Mouse (Mus musculus) left cerebral cortex, adult 9 months (tissue): ENCODE measurements around the gene Srgap1.

Experiments used
- DNase-seq, 2 experiments: peaks; one replicate each; pipeline ENCODE4 v3.0.0; 2022; ENCODE audit warnings: low spot score in 2 of 2

Gene Srgap1

DNA sequence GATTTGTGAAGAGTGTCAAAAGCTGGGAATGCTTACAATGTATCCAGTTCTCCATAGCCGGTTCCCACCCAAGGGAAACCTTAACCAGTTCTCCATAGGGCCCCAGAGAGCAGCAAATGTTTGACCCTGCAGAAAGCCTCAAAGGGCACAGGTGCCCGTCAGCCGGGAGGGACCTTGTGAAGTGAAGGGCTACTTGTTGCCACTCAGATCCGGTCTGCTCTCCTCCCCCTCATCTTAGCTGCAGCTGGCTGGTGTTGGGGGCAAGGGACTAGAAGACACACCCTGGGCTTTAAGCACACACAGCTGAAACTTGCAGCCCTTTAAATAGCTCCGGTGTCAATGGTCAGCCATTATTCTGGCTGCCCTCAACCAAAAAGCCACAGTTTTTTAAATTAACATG, 30.1 kb downstream of the Srgap1 start:
- no peak for DNase-seq

DNA sequence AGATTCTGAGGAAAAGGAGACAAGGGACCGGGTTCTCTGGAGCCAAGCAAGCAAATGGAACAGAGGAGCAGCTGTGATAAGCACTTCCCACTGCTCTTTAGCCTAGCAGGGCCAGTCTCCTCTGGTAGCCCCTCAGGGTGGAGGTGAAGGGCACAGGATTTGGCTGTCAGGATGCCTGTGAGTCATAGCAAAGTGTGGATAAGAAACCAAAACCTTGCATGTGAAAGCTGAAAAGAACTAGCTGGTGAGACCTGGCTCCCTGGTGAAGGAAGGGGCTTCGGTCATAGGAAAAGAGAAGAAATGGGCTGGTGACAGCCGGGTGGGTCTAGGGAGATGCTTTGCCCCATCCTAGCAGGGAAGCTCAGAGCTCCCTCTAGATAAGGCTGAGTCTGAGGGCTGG, 30.5 kb downstream of the Srgap1 start:
- no peak for DNase-seq

DNA sequence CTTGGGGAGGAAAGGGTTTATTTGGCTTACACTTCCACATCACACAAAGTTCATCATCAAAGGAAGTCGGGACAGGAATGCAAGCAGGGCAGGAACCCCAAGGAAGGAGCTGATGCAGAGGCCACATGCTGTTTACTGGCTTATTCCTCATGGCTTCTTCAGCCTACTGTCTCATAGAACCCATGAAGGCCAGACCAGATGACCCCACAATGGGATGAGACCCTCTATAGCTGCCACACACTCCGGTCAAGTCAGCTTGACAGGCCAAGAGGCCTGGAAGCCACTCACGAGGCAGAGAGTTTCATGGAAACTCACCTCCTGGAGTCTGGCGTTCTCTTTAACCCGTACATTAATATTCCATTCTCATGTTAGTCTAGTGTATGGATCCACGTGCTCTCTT, 34.8 kb downstream of the Srgap1 start:
- no peak for DNase-seq

DNA sequence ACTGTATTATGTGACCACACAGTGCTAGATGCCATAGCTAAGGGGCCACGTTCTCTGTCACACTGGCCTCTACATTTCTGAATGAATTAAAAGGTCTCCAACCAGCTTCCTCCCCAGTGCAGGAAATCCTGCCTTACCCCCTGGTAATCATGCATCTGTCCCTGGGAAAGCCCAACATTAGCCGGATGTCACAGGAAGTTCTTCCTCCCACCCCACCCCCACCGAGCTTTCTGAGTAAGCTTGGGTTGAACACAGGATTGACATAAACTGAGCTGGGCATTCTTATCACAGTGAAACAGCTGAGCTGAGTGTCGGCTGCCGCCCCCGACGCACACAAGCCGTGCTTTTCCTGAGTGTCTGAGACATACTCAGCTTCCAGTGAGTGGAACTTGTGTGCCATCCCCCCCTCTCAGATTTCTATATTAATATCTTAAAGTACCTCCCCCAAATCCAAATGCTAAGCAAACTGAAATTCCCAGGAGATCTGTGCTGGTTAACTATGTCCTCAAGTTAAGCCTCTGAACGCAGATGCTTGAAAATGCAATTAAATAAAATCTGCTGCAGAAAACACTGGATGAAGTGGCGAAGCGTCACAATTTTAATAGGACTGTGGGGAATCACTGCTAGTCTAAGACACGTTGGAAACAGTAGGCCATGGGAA, 38.3 kb downstream of the Srgap1 start:
- no peak for DNase-seq

DNA sequence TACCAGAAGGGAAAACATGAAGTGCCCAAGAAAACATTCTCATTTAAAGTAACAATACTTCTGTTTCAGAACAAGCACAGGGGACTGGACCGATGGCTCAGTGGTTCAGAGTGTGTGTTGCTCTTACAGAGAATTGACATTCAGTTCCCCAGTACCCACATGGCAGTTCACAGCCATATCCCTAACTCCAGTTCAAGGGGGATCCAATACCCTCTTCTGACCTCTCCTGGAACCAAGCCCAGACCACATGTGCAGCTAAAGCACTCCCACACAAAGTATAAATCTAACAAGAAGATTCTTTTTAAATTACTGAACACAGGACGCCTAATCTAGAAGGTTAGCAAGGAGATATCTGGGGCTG, 38.8 kb downstream of the Srgap1 start:
- no peak for DNase-seq

DNA sequence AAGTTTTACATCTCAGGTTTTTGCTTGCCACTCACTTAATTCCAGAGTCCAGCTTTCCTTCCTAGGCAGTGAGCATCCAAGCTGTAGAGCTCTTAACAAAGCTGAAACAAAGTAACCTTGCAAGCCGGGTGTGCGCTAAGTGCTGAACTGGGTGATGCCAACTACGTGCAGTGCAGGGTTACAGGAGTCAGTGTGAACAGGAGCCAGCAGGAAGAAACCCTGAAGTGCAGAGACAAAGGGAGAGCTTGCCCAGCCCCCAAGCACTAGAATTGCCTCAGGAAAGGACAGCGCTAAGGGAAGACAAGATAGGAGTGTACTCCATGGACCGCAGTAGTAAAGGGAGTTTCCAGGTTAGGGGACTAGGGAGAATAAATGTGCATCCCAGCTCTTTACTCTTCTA, 40.5 kb downstream of the Srgap1 start:
- DNase-seq = no peak

DNA sequence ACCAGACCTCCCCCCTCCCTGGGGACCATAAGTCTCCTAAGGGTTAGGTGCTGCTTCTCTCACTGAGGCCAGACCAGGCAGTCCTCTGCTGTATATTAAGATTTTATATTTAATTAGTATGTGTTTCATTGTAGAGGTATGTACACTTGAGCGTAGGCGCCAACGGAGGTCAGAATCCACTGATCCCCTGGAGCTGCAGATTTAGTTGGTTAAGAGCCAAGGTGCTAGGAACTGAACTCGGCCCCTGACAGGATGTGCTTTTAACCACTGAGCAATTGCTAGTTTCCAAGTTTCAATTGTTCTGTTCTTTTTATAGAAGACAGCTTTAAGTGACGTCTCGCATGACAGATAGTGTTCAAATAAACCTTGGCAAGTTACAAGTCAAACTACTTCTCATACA, 41.0 kb downstream of the Srgap1 start:
- no peak for DNase-seq

DNA sequence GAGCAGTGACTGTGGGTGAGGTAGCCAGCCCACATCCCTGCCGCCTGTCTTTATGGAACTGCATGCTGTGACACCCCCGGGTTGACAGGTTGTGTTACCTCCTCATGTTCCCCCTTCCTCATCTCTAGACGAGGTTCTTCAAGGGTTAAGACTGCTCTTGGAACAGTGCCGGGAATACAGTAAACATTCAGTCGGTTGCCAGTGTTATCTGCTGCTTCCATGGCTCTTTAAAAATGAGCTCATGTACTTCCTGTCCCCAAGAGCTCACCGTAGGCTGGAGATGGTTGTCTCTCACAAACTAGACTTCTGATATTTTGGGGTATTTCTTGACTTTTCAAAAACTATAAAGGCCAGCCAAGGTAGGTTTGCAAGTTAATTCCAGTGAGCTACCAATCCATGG, 41.6 kb downstream of the Srgap1 start:
- DNase-seq = no peak

DNA sequence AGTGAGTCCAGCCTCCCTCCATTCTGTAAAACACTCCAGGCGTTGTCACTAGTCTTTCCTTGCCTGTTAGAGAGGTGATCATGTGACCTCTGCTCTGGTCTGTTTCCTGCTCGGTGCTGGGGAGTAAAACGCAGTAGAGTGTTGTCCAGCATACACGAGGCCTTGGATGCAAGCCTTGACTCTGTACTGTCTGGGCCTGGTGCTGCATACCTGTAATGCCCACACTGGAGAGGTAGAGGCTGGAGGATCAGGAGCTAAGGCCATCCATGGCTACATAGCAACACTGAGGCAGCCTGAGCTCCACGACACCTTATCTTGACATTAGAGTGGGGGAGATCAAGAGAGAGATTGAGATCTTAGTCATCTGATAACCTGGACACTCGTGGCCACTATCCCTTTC, 44.2 kb downstream of the Srgap1 start:
- DNase-seq = no peak

DNA sequence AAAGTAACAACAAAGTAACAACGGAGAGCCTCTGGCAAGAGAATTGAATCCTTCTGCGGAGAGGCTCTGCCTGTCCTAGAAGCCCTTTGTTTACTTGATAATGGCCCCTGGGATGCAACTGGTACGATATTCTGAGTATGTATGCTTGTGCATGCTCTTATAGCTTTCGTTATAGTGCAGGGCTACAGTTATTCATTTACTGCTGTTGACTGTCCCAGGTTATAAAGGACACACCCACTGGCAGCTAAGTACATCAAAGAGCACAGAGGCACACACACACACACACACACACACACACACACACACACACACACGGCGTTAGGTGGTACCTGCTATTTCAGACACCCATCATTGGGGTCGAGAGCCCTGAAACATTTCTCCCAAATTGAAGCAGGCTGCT, 48.3 kb downstream of the Srgap1 start:
- no peak for DNase-seq

DNA sequence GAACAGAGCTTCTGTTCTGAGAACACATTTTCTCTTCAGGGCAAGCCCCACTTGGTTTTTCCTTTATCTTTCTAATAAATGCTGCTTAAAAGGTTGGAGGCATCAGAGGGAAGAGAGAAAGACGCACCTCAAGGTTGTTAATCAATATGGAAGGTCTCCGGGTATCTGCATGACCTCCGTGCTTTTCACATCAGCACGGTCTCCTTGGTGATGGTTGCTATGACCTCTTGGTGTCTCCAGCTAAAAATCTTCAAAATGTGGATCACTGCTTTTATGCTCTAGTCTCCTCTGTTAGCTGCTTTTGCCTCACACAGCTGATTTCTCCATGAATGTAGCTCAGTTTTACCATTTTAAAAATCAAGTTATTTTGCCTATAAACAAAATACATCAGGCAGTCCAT, 50.6 kb downstream of the Srgap1 start:
- DNase-seq = no peak

DNA sequence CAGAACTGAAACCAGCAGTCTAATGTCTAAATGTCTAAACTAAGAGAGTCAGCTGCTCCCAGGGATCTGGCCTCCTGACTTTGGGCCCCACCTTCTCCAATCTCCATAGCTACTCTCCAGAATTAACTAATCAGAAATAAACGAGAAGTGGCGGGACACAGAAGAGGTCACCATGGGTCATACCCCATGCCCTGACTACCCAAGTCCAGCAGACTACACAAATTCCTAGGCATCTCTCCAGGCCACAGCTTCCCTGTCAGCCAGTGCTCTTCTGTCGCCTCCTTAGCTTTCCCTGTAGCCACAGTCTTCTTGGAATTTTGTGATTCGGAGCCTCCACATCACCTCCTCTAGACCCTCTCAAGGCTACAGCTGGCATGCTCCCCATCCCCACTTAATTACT, 51.7 kb downstream of the Srgap1 start:
- DNase-seq = no peak

DNA sequence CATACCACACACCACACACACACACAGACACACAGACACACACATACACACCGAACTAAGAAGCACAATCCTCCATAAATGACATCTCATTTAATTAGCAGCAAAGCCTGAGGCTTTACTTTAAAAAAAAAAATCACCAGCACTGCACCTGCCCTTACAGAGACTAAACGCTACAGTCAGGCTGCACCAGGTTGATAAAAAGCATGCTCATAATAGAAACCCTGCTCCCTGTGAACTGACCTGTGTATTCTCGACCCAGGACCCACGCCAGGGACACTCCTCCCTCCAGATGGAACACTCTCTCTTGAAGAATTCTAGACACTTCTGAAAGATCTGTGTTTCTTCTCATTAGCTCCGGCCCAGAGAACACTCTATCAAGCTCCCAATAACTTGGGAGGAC, 52.5 kb downstream of the Srgap1 start:
- DNase-seq = no peak

DNA sequence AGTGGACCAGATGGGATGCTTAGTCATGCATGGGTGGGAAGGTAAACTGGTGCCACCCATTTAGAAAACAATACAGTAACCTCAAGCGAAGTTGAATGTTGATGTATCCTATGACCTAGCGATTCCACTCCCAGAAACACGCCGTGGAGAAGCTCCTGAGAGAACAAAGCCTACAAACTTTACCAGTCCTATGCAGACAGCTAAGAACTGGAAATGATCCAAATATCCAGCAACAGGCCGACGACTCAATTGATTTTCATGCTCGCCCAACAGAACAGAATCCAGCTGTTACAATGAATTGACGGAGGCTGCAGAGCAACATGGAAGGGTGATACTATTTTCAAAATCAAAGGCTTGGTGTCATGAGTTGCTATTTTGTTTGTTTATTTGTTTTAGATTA, 54.5 kb downstream of the Srgap1 start:
- DNase-seq = no peak

DNA sequence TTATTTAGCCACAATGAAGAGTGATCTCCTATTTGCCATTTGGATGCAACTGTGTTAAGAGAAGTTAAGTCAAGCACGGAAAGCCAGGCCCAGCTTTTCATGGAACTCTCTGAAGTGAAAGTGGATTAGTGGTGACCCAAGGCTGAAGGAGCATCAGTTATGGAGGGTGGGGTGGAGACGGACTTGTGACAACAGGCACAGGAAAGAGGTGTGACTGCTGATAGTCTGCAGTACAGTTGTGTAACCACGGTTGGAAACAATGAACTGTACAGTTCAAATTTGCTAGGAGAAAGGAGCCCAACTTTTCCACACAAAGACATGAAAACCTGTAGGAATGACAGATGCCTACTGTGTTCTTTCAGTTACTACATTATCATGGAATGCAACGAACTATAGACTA, 60.1 kb downstream of the Srgap1 start:
- DNase-seq = no peak

DNA sequence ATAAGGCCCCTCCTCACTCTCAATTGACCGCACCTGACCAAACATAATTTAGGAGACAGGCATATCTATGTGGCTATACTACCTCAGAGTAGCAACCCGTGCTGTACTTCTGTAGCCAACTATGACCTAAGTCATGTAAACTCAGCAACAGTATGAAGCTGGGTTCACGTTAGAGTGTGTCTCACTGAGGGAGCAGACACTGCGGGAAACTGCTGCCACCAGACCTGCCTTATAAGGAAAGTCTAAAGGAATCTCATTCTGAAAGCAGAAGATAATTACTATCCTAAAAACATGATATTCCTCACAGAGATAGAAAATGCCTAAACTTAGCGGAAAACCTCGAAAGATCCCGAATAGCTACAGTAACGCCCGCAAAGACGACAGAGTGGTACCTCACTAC, 62.2 kb downstream of the Srgap1 start:
- DNase-seq = no peak

DNA sequence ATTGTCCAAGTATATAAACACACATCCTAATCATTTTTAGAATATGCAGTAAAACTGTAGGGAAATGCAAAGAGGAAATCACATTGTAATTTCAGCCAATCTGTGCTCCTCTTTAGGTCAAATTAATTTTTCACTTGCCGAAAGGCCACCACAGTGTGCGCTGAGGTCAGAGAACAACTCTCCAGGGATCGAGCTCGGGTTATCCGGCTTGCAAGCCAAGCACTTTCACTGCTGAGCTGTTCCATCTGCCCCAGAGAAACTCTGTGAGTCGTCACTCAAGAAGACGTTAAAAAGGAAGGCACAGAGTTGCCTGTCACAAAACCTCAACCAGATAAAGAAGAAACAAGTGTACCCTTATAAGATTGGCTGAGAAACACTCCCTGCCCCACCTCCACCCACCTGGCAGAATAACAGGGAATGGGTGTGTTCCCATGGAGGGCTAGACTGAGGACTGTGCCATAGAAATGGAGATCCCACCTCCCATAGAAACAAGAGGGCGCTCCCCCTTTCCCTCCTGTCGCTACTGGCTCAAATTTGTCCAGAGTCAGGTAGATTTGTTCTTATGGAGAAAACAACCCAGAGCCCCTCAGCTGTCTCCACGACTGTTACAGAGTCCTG, 63.0 kb downstream of the Srgap1 start:
- DNase-seq = no peak

DNA sequence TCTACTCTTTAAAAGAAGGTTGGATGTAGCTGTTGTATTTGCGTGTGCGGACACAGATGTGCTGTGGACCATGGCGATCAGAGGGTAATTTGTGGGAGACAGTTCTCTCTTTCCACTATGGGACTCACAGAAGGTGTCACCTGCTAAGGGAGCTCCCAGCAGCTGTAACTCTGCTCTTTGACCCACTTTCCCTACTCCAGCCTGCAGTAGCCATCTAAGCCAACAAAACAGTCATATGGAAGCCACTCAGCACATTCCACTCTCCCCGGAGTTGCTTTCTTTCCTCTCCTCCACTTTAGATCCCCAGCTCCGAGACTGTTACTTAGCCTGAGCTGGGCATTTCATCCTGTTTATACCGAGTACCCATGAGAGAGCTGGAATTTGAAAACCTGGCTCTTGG, 71.8 kb downstream of the Srgap1 start:
- no peak for DNase-seq

DNA sequence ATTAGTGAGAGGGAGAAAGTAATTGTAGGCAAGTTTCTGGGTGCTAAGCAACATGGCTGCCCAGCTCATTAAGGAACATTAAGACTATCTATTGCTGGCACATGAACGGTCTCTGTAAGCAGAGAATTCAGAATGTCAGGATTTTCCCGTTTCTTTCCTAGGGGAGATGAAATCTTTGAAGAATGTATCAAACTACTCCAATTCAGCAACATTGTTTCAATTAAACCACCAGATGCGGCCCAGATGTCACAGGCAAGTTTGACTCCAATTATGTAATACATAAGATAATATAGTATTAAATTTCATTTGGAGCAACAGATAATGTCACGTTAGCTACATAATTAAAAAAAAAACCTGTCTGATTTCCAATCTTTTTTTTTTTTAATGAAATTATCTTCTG, 72.5 kb downstream of the Srgap1 start:
- no peak for DNase-seq

DNA sequence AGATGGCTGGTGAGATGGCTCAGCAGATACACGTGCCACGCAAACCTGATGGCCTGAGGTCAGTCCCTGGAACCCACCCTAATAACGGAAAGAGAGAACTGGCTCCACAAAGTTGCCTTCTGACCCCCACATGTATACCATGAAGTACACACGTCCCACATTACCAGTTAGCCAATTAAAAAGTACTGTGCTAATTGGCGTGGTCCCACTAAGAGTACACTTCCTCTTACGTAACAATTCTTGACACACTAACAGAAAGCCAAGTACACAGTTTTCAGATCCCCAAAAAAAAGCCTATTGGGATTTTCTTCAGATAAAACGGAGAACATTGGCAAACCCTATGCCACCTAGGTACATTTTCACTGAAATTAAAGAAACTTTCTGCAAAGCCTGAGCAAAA, 73.8 kb downstream of the Srgap1 start:
- no peak for DNase-seq

DNA sequence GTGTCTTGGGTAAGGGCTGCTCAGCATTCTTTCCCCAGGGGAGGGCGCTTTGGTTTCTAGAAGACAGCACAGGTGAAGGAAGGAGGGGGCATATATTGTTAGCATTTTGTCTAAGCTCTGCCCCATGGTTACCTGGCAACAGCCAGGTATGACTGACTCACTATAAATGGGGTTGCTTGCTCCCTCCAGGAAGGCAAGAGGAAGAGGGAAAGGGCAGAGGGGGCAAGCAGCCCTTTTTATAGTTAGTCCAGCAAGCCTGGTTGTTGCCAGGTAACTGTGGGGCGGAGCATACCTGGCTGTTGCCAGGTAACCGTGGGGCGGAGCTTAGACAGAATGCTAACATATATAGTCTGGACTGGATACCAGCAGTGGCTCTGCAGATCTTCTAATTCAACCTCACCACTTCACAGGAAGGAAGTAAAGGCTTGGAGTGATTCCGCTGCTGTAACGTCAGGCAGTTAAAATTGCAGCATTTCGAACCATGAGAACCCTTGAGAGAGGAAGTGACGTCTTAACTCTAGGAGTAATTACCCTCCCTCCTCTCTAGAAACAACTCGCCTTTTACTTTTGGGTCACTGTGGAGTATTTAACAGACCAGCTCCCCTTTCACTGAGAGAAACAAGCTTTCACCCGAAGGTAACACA, 74.7 kb downstream of the Srgap1 start:
- DNase-seq = no peak

DNA sequence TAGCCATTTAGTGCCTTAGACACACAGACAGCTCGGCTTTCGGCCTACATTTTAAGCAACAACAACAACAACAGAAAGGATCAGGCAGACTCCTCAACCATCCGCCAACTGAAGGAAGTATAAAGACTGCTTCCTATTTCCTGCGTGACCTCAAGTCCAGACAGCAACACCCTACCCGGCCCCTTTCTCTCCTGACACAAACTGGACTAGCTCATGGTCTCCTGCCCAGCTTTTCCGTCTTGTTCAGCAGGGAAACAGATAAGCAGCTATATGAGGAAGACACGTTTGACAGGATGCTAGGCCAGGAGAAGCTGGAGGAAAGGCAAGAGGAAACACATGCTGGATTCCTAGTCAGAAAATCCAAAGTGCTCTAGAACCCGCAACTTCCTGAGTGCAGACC, 75.5 kb downstream of the Srgap1 start:
- DNase-seq = no peak

DNA sequence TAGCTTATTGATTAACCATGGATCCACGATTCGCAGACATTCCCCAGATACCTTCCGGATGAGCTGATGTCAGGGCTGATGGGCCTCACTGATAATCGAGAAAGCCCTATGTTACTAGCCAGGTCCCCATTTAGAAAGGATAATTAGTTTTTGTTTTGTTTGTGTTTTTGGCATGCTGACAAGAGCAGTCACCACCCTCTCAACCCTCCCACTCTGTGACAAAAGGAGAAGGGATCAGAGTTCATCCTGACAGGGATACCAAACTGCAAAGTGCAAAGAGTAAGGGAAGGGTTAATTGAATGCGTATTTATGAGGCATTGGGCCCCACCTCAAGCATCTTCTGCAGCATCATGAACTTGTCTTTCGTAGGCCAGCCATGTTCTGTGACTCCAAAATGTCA, 76.2 kb downstream of the Srgap1 start:
- DNase-seq = no peak

DNA sequence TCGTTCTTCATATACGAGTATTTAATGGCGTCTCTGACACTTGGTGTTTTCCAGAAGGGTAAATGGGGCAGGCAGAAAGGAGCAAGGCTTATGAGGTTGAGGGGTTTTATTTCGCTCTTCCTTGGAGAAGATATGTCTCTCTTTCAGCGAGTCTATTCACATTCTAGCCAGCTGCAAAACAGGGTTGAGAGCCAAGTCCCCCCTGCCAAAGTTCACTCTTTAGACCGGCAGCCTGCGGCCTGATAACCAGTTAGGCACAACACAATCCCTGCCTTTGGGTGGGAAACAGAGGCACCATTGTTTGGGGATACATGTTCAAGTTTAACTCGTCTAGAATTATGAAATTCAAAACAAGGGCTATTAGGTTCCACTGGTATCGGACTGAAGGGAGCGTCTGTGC, 83.0 kb downstream of the Srgap1 start:
- DNase-seq = peak in 1 of 2 experiments; percentile 25
